Mouse (Mus musculus): ENCODE data around the gene Slc37a2. TPM values are rescaled to one million over a fixed set of nuclear protein-coding genes. Genes with fewer than 3 reads are reported as not detected.

Slc37a2 gene
- polyA plus RNA-seq, 1 experiment from 2014 or later: 3.1 TPM

DNA sequence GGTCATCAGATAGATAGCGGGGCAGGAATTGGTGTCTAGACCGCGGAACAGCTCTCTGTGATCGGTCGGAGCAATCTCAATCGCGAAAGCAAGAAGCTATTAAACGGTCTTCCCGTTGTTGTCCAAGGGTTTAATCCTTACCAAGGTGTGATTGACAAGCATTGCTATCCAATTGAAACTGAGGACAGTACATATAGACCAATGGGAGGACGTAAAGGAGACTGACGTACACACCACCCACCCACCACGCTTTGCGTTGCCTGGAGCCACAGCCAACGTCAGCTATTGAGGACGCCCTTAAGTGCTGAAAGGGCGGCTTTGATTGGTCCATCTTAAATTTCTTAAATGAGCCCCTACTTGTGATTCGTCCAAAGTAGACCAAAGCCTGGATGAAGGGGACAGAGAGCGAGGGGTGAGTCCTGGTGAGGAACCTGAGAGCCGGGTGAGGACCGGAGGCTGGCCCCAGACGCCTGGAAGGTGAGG lies 47.6 kb downstream of the Slc37a2 start, which contains the start of gene Tmem218:
TSS of gene Tmem218 (plus strand) at position 295 of the 483 bp plus-strand sequence.
- H3K4me1 ChIP-seq (replicated peaks): peaks cover 6% of the 10 kb centered on the region; the same call in 1 of the 2 replicates
- WGBS: under 1% methylated on average over 21 of the region's 21 CpGs
- peak within 1 kb of the TSS; percentile 60 for H3K27ac ChIP-seq
- no peaks in the 10 kb centered on the region for H3K36me3 ChIP-seq
- peak; percentile 100 for ATAC-seq
- no peaks in the 10 kb centered on the region for H3K27me3 ChIP-seq (replicated peaks)
- H3K4me2 ChIP-seq (replicated peaks): peak within 1 kb of the TSS; percentile 65
- H3K9me3 ChIP-seq: no peaks in the 10 kb centered on the region
- peak within 1 kb of the TSS; percentile 61 for H3K9ac ChIP-seq
- peak within 1 kb of the TSS; percentile 57 for H3K4me3 ChIP-seq (replicated peaks)

DNA sequence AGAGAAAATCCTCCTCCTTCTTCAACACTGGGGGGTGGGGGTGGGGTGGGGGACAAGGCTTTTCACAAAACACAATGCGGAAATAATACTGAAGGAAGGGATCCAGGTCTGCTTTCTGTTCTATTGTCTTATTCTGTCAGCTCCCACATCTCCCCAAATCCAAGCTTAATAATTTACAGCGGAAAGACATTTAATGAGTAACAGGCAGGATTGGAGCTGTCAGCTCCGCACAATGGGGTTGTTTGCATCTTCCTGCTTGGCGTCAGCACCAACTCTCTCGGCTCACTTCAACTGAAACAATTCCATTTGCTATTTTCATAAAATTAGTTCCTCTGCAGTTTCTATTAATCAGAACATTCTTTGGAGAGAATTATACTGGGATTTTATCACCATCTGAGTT lies 51.7 kb downstream of the Slc37a2 start:
- H3K4me3 ChIP-seq (replicated peaks): no peak overlapping the region
- no peaks in the 10 kb centered on the region for H3K36me3 ChIP-seq
- 37% methylated on average over 5 of the region's 5 CpGs for WGBS
- no peak for ATAC-seq
- H3K27me3 ChIP-seq (replicated peaks): no peaks in the 10 kb centered on the region
- no peak overlapping the region for H3K9ac ChIP-seq
- no peak overlapping the region for H3K4me2 ChIP-seq (replicated peaks)
- peaks cover 3% of the 10 kb centered on the region; the same call in 1 of the 2 replicates for H3K4me1 ChIP-seq (replicated peaks)
- no peaks in the 10 kb centered on the region for H3K9me3 ChIP-seq
- no peak overlapping the region for H3K27ac ChIP-seq

DNA sequence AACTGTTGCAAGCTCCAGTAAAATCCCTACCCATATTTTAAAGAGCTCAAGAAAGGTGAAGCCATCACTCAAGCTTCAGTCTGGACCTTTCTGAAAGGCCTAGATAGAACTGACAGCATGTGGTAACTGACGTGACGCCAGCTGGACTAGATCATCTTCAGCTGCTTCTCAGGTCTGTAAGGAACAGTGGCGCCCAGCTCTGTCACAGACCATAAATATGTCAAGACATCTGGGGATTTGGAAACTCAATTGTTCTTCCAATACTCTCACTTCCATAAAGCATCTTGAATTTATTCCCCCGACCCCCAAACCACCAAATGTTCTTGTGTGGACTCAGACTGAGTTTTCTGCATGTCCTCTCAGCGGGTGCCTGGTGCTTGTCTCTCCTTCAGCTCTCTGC lies 55.1 kb downstream of the Slc37a2 start:
- Histone ChIP-seq H3K9me3 (no peaks in the 10 kb centered on the region), H3K4me2 (replicated peaks) (no peak overlapping the region), H3K9ac (no peak overlapping the region), H3K4me1 (replicated peaks) (no peaks in the 10 kb centered on the region), H3K36me3 (no peaks in the 10 kb centered on the region), H3K27ac (no peak overlapping the region), H3K27me3 (replicated peaks) (no peaks in the 10 kb centered on the region), H3K4me3 (replicated peaks) (no peak overlapping the region)
- ATAC-seq: no peak
- WGBS: 74% methylated on average over 5 of the region's 5 CpGs

GRCm38 (mm10) chr9:37197067-37197466 lies 58.5 kb downstream of the Slc37a2 start:
- Histone ChIP-seq H3K27me3 (replicated peaks) (no peaks in the 10 kb centered on the region), H3K9ac (no peak overlapping the region), H3K9me3 (no peaks in the 10 kb centered on the region), H3K4me3 (replicated peaks) (no peak overlapping the region), H3K27ac (no peak overlapping the region), H3K36me3 (no peaks in the 10 kb centered on the region), H3K4me1 (replicated peaks) (no peaks in the 10 kb centered on the region), H3K4me2 (replicated peaks) (no peak overlapping the region)
- 86% methylated on average over 4 of the region's 4 CpGs for WGBS
- ATAC-seq: no peak

- Histone ChIP-seq H3K27me3 (replicated peaks) (no peaks in the 10 kb centered on the region), H3K4me1 (replicated peaks) (no peaks in the 10 kb centered on the region), H3K36me3 (no peaks in the 10 kb centered on the region), H3K27ac (no peak overlapping the region), H3K4me2 (replicated peaks) (no peak overlapping the region), H3K9ac (no peak overlapping the region), H3K9me3 (no peaks in the 10 kb centered on the region), H3K4me3 (replicated peaks) (no peak overlapping the region)
- 91% methylated on average over 3 of the region's 3 CpGs for WGBS
- ATAC-seq: no peak
These were observed 67.5 kb downstream of the Slc37a2 start for GRCm38 (mm10) chr9:37188024-37188423.

GRCm38 (mm10) chr9:37187407-37187806 lies 68.1 kb downstream of the Slc37a2 start:
- H3K4me2 ChIP-seq (replicated peaks): no peak overlapping the region
- no peaks in the 10 kb centered on the region for H3K36me3 ChIP-seq
- H3K4me1 ChIP-seq (replicated peaks): no peaks in the 10 kb centered on the region
- no peak overlapping the region for H3K4me3 ChIP-seq (replicated peaks)
- H3K9ac ChIP-seq: no peak overlapping the region
- WGBS: 82% methylated on average over 5 of the region's 5 CpGs
- no peak for ATAC-seq
- no peak overlapping the region for H3K27ac ChIP-seq
- no peaks in the 10 kb centered on the region for H3K27me3 ChIP-seq (replicated peaks)
- H3K9me3 ChIP-seq: no peaks in the 10 kb centered on the region

GRCm38 (mm10) chr9:37183176-37183575 lies 72.4 kb downstream of the Slc37a2 start:
- 61% methylated on average over 2 of the region's 2 CpGs for WGBS
- H3K27me3 ChIP-seq (replicated peaks): no peaks in the 10 kb centered on the region
- H3K4me1 ChIP-seq (replicated peaks): no peaks in the 10 kb centered on the region
- H3K36me3 ChIP-seq: no peaks in the 10 kb centered on the region
- no peaks in the 10 kb centered on the region for H3K9me3 ChIP-seq
- no peak overlapping the region for H3K27ac ChIP-seq
- no peak overlapping the region for H3K4me2 ChIP-seq (replicated peaks)
- H3K4me3 ChIP-seq (replicated peaks): no peak overlapping the region
- no peak for ATAC-seq
- no peak overlapping the region for H3K9ac ChIP-seq

GRCm38 (mm10) chr9:37181596-37181995 lies 73.9 kb downstream of the Slc37a2 start:
- Histone ChIP-seq H3K4me1 (replicated peaks) (no peaks in the 10 kb centered on the region), H3K9me3 (no peaks in the 10 kb centered on the region), H3K27me3 (replicated peaks) (no peaks in the 10 kb centered on the region), H3K4me2 (replicated peaks) (no peak overlapping the region), H3K4me3 (replicated peaks) (no peak overlapping the region), H3K27ac (no peak overlapping the region), H3K36me3 (no peaks in the 10 kb centered on the region), H3K9ac (no peak overlapping the region)
- WGBS: 82% methylated on average over 5 of the region's 5 CpGs
- no peak for ATAC-seq

DNA sequence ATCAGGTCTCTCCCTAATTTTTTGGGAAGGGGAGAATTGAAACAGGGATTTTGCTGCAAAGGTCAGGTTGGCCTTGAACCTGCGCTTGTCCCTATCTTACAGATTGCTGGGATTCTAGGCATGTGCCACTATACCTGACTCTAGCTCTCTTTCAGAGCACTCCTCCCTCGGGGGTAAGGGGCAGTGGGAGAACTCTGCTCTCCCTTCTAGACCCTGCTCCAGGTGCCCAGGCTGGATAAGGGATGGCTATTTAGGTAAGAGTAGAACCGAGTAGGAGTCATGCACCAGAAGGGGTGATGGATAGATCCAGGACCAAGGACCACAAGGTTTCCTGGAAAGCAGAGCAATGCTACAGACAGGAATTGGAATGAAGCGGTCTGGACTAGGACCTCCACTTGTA lies 75.9 kb downstream of the Slc37a2 start:
- 88% methylated on average over 4 of the region's 4 CpGs for WGBS
- no peaks in the 10 kb centered on the region for H3K4me1 ChIP-seq (replicated peaks)
- no peak overlapping the region for H3K9ac ChIP-seq
- no peaks in the 10 kb centered on the region for H3K9me3 ChIP-seq
- no peaks in the 10 kb centered on the region for H3K27me3 ChIP-seq (replicated peaks)
- no peak overlapping the region for H3K4me2 ChIP-seq (replicated peaks)
- H3K36me3 ChIP-seq: no peaks in the 10 kb centered on the region
- no peak for ATAC-seq
- no peak overlapping the region for H3K27ac ChIP-seq
- no peak overlapping the region for H3K4me3 ChIP-seq (replicated peaks)

DNA sequence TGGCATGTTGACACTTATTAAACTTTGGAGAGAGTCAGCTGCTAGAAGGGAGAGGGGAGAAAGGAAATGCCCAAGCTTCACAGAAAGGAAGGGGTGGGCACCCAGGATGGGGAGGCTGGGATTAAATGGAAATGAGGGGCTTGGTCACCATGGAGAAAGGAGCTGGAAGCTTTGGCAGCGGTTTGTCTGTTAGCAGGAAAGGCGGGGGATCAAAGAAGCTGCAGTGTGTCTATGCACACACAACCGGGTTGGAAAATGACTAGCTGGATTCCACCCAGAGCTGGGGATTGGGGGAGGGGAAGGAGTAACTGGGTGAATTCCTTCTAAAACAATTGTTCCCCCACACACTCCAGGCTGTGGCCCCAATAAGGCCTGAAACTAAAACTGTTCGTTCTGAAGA lies 76.6 kb downstream of the Slc37a2 start:
- Histone ChIP-seq H3K4me1 (replicated peaks) (no peaks in the 10 kb centered on the region), H3K36me3 (no peaks in the 10 kb centered on the region), H3K9me3 (no peaks in the 10 kb centered on the region), H3K27me3 (replicated peaks) (no peaks in the 10 kb centered on the region), H3K27ac (no peak overlapping the region), H3K4me3 (replicated peaks) (no peak overlapping the region), H3K9ac (no peak overlapping the region), H3K4me2 (replicated peaks) (no peak overlapping the region)
- WGBS: 36% methylated on average over 4 of the region's 4 CpGs
- ATAC-seq: no peak

Other genes starting within 250 kb of the Slc37a2 start
- gene Pknox2, start 108.3 kb downstream of the Slc37a2 start, polyA plus RNA-seq (2015; fragmentation: Nextera tagmentation; extraction: Ambion mirVana): 7.9 and 8.2 TPM in 2 replicates
- 8.5 and 9.2 TPM in 2 replicates for gene Tmem218, start 47.5 kb downstream of the Slc37a2 start, polyA plus RNA-seq (2015; fragmentation: Nextera tagmentation; extraction: Ambion mirVana)
- 5.0 and 6.1 TPM in 2 replicates for gene Ccdc15, start 92.7 kb upstream of the Slc37a2 start, polyA plus RNA-seq (2015; fragmentation: Nextera tagmentation; extraction: Ambion mirVana)
- 0.06 and 0.08 TPM in 2 replicates for gene Hepacam, start 111.6 kb upstream of the Slc37a2 start, polyA plus RNA-seq (2015; fragmentation: Nextera tagmentation; extraction: Ambion mirVana)
- 11.4 and 11.9 TPM in 2 replicates for gene Robo4, start 146.2 kb upstream of the Slc37a2 start, polyA plus RNA-seq (2015; fragmentation: Nextera tagmentation; extraction: Ambion mirVana)
- gene Robo3, start 177.5 kb upstream of the Slc37a2 start, polyA plus RNA-seq (2015; fragmentation: Nextera tagmentation; extraction: Ambion mirVana): 0.04 TPM in 1 of 2 replicates, not detected in the other
- 17.9 and 19.4 TPM in 2 replicates for gene Msantd2, start 233.6 kb upstream of the Slc37a2 start, polyA plus RNA-seq (2015; fragmentation: Nextera tagmentation; extraction: Ambion mirVana)